Mouse (Mus musculus) lung, postnatal 0 days (tissue): ENCODE results near the gene Idh2. TPM values are rescaled to one million over a fixed set of nuclear protein-coding genes. Genes with fewer than 3 reads are reported as not detected.

Experiments used
- ATAC-seq: fragments of 200-750 bp; cut with Nextera tagmentation; 2 replicates; pipeline ENCODE4 v1.8.0; 2017; ENCODE audit warnings: moderate library complexity
- DNase-seq: peaks from one replicate; pipeline ENCODE4 v3.0.0-alpha.2; 2016; ENCODE audit warnings: low spot score
- H3K27ac ChIP-seq: fragments of 300-500 bp; sonication (generic); 2 replicates; pipeline ENCODE4 v1.5.1; 2014; ENCODE audit warnings: antibody characterized with exemption, mild to moderate bottlenecking, low read length, mixed read lengths
- H3K27me3 ChIP-seq: fragments of 300-500 bp; sonication (generic); replicated peaks from 2 replicates; pipeline ENCODE4 v1.6.1; 2014; ENCODE audit warnings: low read length, mixed read lengths; ENCODE audit not compliant: insufficient read depth
- H3K36me3 ChIP-seq: fragments of 300-500 bp; sonication (generic); 2 replicates; pipeline ENCODE4 v1.6.1; 2014; ENCODE audit warnings: low read length, mixed read lengths; ENCODE audit not compliant: insufficient read depth
- H3K4me1 ChIP-seq: fragments of 300-500 bp; sonication (generic); 2 replicates; pipeline ENCODE4 v1.6.1; 2014; ENCODE audit warnings: antibody characterized with exemption, low read depth, low read length, mixed read lengths; ENCODE audit not compliant: insufficient read depth
- H3K4me2 ChIP-seq: fragments of 300-500 bp; sonication (generic); replicated peaks from 2 replicates; pipeline ENCODE4 v1.6.1; 2014; ENCODE audit warnings: low read depth, mild to moderate bottlenecking, low read length, moderate library complexity, mixed read lengths
- H3K4me3 ChIP-seq: fragments of 300-500 bp; sonication (generic); 2 replicates; pipeline ENCODE4 v1.5.1; 2014; ENCODE audit warnings: low read depth, low read length
- H3K9ac ChIP-seq: fragments of 300-500 bp; sonication (generic); replicated peaks from 2 replicates; pipeline ENCODE4 v1.6.1; 2014; ENCODE audit warnings: low read depth, mild to moderate bottlenecking
- H3K9me3 ChIP-seq: fragments of 300-500 bp; sonication (generic); 2 replicates; pipeline ENCODE4 v1.6.1; 2016; ENCODE audit warnings: low read length, mixed read lengths
- CTCF ChIP-seq: IDR thresholded peaks from 2 replicates; pipeline ENCODE4 v1.5.1; 2016; ENCODE audit warnings: antibody characterized with exemption, mild to moderate bottlenecking
- EP300 ChIP-seq: IDR thresholded peaks from 2 replicates; pipeline ENCODE4 v1.6.1; 2016; ENCODE audit warnings: antibody characterized with exemption, mild to moderate bottlenecking, control low read depth
- WGBS: fragments of 180-500 bp; shearing (Covaris S2); extraction: QIAGEN DNeasy Blood & Tissue Kit; methylation state at CpG from one replicate; pipeline ENCODE4 v1.1.7; 2014; 5-methylcytosine and 5-hydroxymethylcytosine counted together
- polyA plus RNA-seq: library from polyadenylated mRNA; unstranded; fragments of >200 nt; fragmentation: Nextera tagmentation; extraction: Ambion mirVana; gene quantifications from 2 replicates; pipeline ENCODE4 v1.2.1, GENCODE M21; 2015

Gene Idh2
- polyA plus RNA-seq, 1 experiment from 2014 or later: 296 TPM

- ATAC-seq: no peak
- WGBS: 93% methylated on average over 8 of the region's 8 CpGs
- Histone ChIP-seq H3K4me1 (peaks cover 4% of the 10 kb centered on the region; the same call in 1 of the 2 replicates), H3K36me3 (no peaks in the 10 kb centered on the region), H3K27me3 (no peaks in the 10 kb centered on the region), H3K9me3 (no peaks in the 10 kb centered on the region), H3K4me3 (no peak overlapping the region), H3K4me2 (no peak overlapping the region), H3K9ac (no peak overlapping the region), H3K27ac (no peak overlapping the region)
- DNase-seq: no peak
- TF ChIP-seq CTCF (no peak), EP300 (no peak)
These were observed 37.6 kb upstream of the Idh2 start for GRCm38 (mm10) chr7:80152756-80153155.

- H3K4me1 ChIP-seq: peaks cover 4% of the 10 kb centered on the region; the same call in 1 of the 2 replicates
- no peaks in the 10 kb centered on the region for H3K27me3 ChIP-seq
- ATAC-seq (no peak), DNase-seq (no peak)
- H3K27ac ChIP-seq: no peak overlapping the region
- no peak overlapping the region for H3K4me2 ChIP-seq
- TF ChIP-seq CTCF (peak; percentile 66), EP300 (no peak)
- no peak overlapping the region for H3K9ac ChIP-seq
- H3K36me3 ChIP-seq: no peaks in the 10 kb centered on the region
- H3K9me3 ChIP-seq: no peaks in the 10 kb centered on the region
- 64% methylated on average over 6 of the region's 6 CpGs for WGBS
- H3K4me3 ChIP-seq: no peak overlapping the region
These were observed 37.0 kb upstream of the Idh2 start for GRCm38 (mm10) chr7:80152152-80152551.

GRCm38 (mm10) chr7:80149356-80149755 is 34.2 kb upstream of the Idh2 start:
- no peak overlapping the region for H3K27ac ChIP-seq
- 57% methylated on average over 9 of the region's 9 CpGs for WGBS
- no peak overlapping the region for H3K4me2 ChIP-seq
- peak; percentile 54 for ATAC-seq
- no peak overlapping the region for H3K4me3 ChIP-seq
- no peaks in the 10 kb centered on the region for H3K9me3 ChIP-seq
- DNase-seq: peak; percentile 67
- no peaks in the 10 kb centered on the region for H3K4me1 ChIP-seq
- no peaks in the 10 kb centered on the region for H3K27me3 ChIP-seq
- TF ChIP-seq EP300 (no peak), CTCF (no peak)
- no peaks in the 10 kb centered on the region for H3K36me3 ChIP-seq
- H3K9ac ChIP-seq: no peak overlapping the region

GRCm38 (mm10) chr7:80146077-80146476 is 30.9 kb upstream of the Idh2 start:
- no peak overlapping the region for H3K27ac ChIP-seq
- TF ChIP-seq CTCF (no peak), EP300 (no peak)
- H3K4me3 ChIP-seq: no peak overlapping the region
- ATAC-seq (no peak), DNase-seq (no peak)
- no peaks in the 10 kb centered on the region for H3K4me1 ChIP-seq
- no peaks in the 10 kb centered on the region for H3K9me3 ChIP-seq
- no peaks in the 10 kb centered on the region for H3K36me3 ChIP-seq
- WGBS: 64% methylated on average over 8 of the region's 8 CpGs
- H3K4me2 ChIP-seq: no peak overlapping the region
- H3K9ac ChIP-seq: no peak overlapping the region
- H3K27me3 ChIP-seq: no peaks in the 10 kb centered on the region

GRCm38 (mm10) chr7:80144695-80145094 is 29.5 kb upstream of the Idh2 start:
- no peak for ATAC-seq
- TF ChIP-seq CTCF: no peak
- no peak for TF ChIP-seq EP300

GRCm38 (mm10) chr7:80143331-80144273 is 28.4 kb upstream of the Idh2 start:
- Histone ChIP-seq H3K36me3 (no peaks in the 10 kb centered on the region), H3K4me2 (0 out of 2 replicates have a peak overlapping the region, but pooled peaks have one; percentile 14), H3K27ac (0 out of 2 replicates have a peak overlapping the region, but pooled peaks have one; percentile 51), H3K4me3 (no peak overlapping the region), H3K4me1 (no peaks in the 10 kb centered on the region), H3K9me3 (no peaks in the 10 kb centered on the region), H3K9ac (0 out of 2 replicates have a peak overlapping the region, but pooled peaks have one; percentile 26), H3K27me3 (no peaks in the 10 kb centered on the region)
- ATAC-seq (peak; percentile 34), DNase-seq (peak; percentile 58)
- no peak for TF ChIP-seq CTCF
- no peak for TF ChIP-seq EP300
- WGBS: 33% methylated on average over 22 of the region's 22 CpGs

More at GRCm38 (mm10) chr7:80144695-80145094, 29.5 kb upstream of the Idh2 start:
- H3K4me2 ChIP-seq: no peak overlapping the region
- H3K27ac ChIP-seq: no peak overlapping the region
- DNase-seq: no peak
- H3K27me3 ChIP-seq: no peaks in the 10 kb centered on the region
- 86% methylated on average over 7 of the region's 7 CpGs for WGBS
- H3K9ac ChIP-seq: no peak overlapping the region
- no peak overlapping the region for H3K4me3 ChIP-seq
- H3K36me3 ChIP-seq: no peaks in the 10 kb centered on the region
- H3K9me3 ChIP-seq: no peaks in the 10 kb centered on the region
- H3K4me1 ChIP-seq: no peaks in the 10 kb centered on the region
